Mouse (Mus musculus) midbrain, embryonic 16.5 days (tissue): ENCODE results near the gene Slc6a16. TPM values are rescaled to one million over a fixed set of nuclear protein-coding genes. Genes with fewer than 3 reads are reported as not detected.

Experiments used
- ATAC-seq: fragments of 200-750 bp; cut with Nextera tagmentation; 2 replicates; pipeline ENCODE4 v1.8.0; 2017; ENCODE audit warnings: moderate TSS enrichment
- H3K27ac ChIP-seq: fragments of 300-500 bp; sonication (generic); 2 replicates; pipeline ENCODE4 v1.5.1; 2014; ENCODE audit warnings: mild to moderate bottlenecking, low read length, mixed read lengths
- H3K27me3 ChIP-seq: fragments of 300-500 bp; sonication (generic); 2 replicates; pipeline ENCODE4 v1.6.1; 2014; ENCODE audit warnings: low read depth, low read length, mixed read lengths; ENCODE audit not compliant: control insufficient read depth, insufficient read depth
- H3K36me3 ChIP-seq: fragments of 300-500 bp; sonication (generic); 2 replicates; pipeline ENCODE4 v1.6.1; 2014; ENCODE audit warnings: mild to moderate bottlenecking, low read length, moderate library complexity, mixed read lengths; ENCODE audit not compliant: control insufficient read depth, insufficient read depth
- H3K4me1 ChIP-seq: fragments of 300-500 bp; sonication (generic); 2 replicates; pipeline ENCODE4 v1.6.1; 2014; ENCODE audit warnings: mild to moderate bottlenecking, low read length, mixed read lengths; ENCODE audit not compliant: control insufficient read depth, insufficient read depth
- H3K4me2 ChIP-seq: fragments of 300-500 bp; sonication (generic); 2 replicates; pipeline ENCODE4 v1.6.1; 2014; ENCODE audit warnings: mild to moderate bottlenecking, low read length, mixed read lengths
- H3K4me3 ChIP-seq: fragments of 300-500 bp; sonication (generic); 2 replicates; pipeline ENCODE4 v1.5.1; 2014; ENCODE audit warnings: low read depth, mild to moderate bottlenecking, low read length, moderate library complexity, mixed read lengths
- H3K9ac ChIP-seq: fragments of 300-500 bp; sonication (generic); 2 replicates; pipeline ENCODE4 v1.6.1; 2014; ENCODE audit warnings: low read depth, low read length, mixed read lengths
- H3K9me3 ChIP-seq: fragments of 300-500 bp; sonication (generic); replicated peaks from 2 replicates; pipeline ENCODE4 v1.6.1; 2014; ENCODE audit warnings: mild to moderate bottlenecking, low read length, mixed read lengths; ENCODE audit not compliant: control insufficient read depth, poor library complexity, severe bottlenecking
- WGBS: fragments of 180-500 bp; shearing (Covaris S2); extraction: QIAGEN DNeasy Blood & Tissue Kit; methylation state at CpG from one replicate; pipeline ENCODE4 v1.1.7; 2014; 5-methylcytosine and 5-hydroxymethylcytosine counted together
- polyA plus RNA-seq: library from polyadenylated mRNA; unstranded; fragments of >200 nt; fragmentation: Nextera tagmentation; extraction: Ambion mirVana; gene quantifications from 2 replicates; pipeline ENCODE4 v1.2.1, GENCODE M21; 2015

Slc6a16 gene
- polyA plus RNA-seq, 1 experiment from 2014 or later: 0.93 TPM

- no peaks in the 10 kb centered on the region for H3K4me1 ChIP-seq
- WGBS: 88% methylated on average over 8 of the region's 8 CpGs
- no peak overlapping the region for H3K4me3 ChIP-seq
- H3K27ac ChIP-seq: no peak overlapping the region
- ATAC-seq: no peak
- H3K36me3 ChIP-seq: no peaks in the 10 kb centered on the region
- H3K9me3 ChIP-seq: no peaks in the 10 kb centered on the region
- H3K9ac ChIP-seq: no peak overlapping the region
- no peaks in the 10 kb centered on the region for H3K27me3 ChIP-seq
- H3K4me2 ChIP-seq: no peak overlapping the region
Measured at GRCm38 (mm10) chr7:45259281-45259680, 18.4 kb downstream of the Slc6a16 start.

GRCm38 (mm10) chr7:45262266-45262665 lies 21.4 kb downstream of the Slc6a16 start:
- Histone ChIP-seq H3K27me3 (no peaks in the 10 kb centered on the region), H3K9ac (no peak overlapping the region), H3K4me2 (no peak overlapping the region), H3K4me3 (no peak overlapping the region), H3K9me3 (no peaks in the 10 kb centered on the region), H3K4me1 (no peaks in the 10 kb centered on the region), H3K27ac (no peak overlapping the region), H3K36me3 (no peaks in the 10 kb centered on the region)
- WGBS: 63% methylated on average over 7 of the region's 7 CpGs
- no peak for ATAC-seq

- Histone ChIP-seq H3K36me3 (no peaks in the 10 kb centered on the region), H3K27ac (no peak overlapping the region), H3K27me3 (no peaks in the 10 kb centered on the region), H3K4me1 (no peaks in the 10 kb centered on the region), H3K4me3 (no peak overlapping the region), H3K9me3 (no peaks in the 10 kb centered on the region), H3K9ac (no peak overlapping the region), H3K4me2 (no peak overlapping the region)
- no peak for ATAC-seq
- 80% methylated on average over 7 of the region's 7 CpGs for WGBS
Measured at GRCm38 (mm10) chr7:45263006-45263607, 22.2 kb downstream of the Slc6a16 start.

GRCm38 (mm10) chr7:45264348-45264747 lies 23.5 kb downstream of the Slc6a16 start:
- no peak overlapping the region for H3K4me2 ChIP-seq
- WGBS: 75% methylated on average over 3 of the region's 3 CpGs
- H3K4me3 ChIP-seq: no peak overlapping the region
- no peaks in the 10 kb centered on the region for H3K9me3 ChIP-seq
- no peak for ATAC-seq
- no peak overlapping the region for H3K27ac ChIP-seq
- H3K4me1 ChIP-seq: no peaks in the 10 kb centered on the region
- no peaks in the 10 kb centered on the region for H3K27me3 ChIP-seq
- no peak overlapping the region for H3K9ac ChIP-seq
- no peaks in the 10 kb centered on the region for H3K36me3 ChIP-seq

GRCm38 (mm10) chr7:45265518-45265917 lies 24.6 kb downstream of the Slc6a16 start:
- 91% methylated on average over 1 of the region's 1 CpGs for WGBS
- no peaks in the 10 kb centered on the region for H3K9me3 ChIP-seq
- no peaks in the 10 kb centered on the region for H3K27me3 ChIP-seq
- no peaks in the 10 kb centered on the region for H3K36me3 ChIP-seq
- H3K27ac ChIP-seq: no peak overlapping the region
- no peak overlapping the region for H3K9ac ChIP-seq
- ATAC-seq: no peak
- no peak overlapping the region for H3K4me2 ChIP-seq
- H3K4me3 ChIP-seq: no peak overlapping the region
- H3K4me1 ChIP-seq: no peaks in the 10 kb centered on the region

GRCm38 (mm10) chr7:45272786-45273412 lies 32.0 kb downstream of the Slc6a16 start:
- no peak for ATAC-seq
- H3K27ac ChIP-seq: no peak overlapping the region; the same call in 1 of the 2 replicates
- H3K9me3 ChIP-seq: no peaks in the 10 kb centered on the region
- no peaks in the 10 kb centered on the region for H3K36me3 ChIP-seq
- H3K4me3 ChIP-seq: no peak overlapping the region
- no peak overlapping the region for H3K4me2 ChIP-seq
- 57% methylated on average over 10 of the region's 10 CpGs for WGBS
- H3K9ac ChIP-seq: no peak overlapping the region
- peaks cover 2% of the 10 kb centered on the region; the same call in 1 of the 2 replicates for H3K4me1 ChIP-seq
- H3K27me3 ChIP-seq: no peaks in the 10 kb centered on the region; the same call in 1 of the 2 replicates

- no peak overlapping the region for H3K27ac ChIP-seq
- WGBS: 84% methylated on average over 8 of the region's 8 CpGs
- no peaks in the 10 kb centered on the region for H3K9me3 ChIP-seq
- no peaks in the 10 kb centered on the region for H3K36me3 ChIP-seq
- H3K9ac ChIP-seq: no peak overlapping the region
- H3K4me2 ChIP-seq: no peak overlapping the region
- no peaks in the 10 kb centered on the region; the same call in 1 of the 2 replicates for H3K27me3 ChIP-seq
- H3K4me1 ChIP-seq: peaks cover 2% of the 10 kb centered on the region; the same call in 1 of the 2 replicates
- H3K4me3 ChIP-seq: no peak overlapping the region
- ATAC-seq: no peak
Measured at GRCm38 (mm10) chr7:45273672-45274071, 32.8 kb downstream of the Slc6a16 start.

GRCm38 (mm10) chr7:45277136-45277760 lies 36.4 kb downstream of the Slc6a16 start, which contains the start of gene Slc6a21:
Gene Slc6a21 (plus strand): TSS chr7:45277513.
- Histone ChIP-seq H3K36me3 (no peaks in the 10 kb centered on the region), H3K9ac (no peak within 1 kb of the TSS), H3K4me1 (peaks cover 2% of the 10 kb centered on the region; the same call in 1 of the 2 replicates), H3K27me3 (no peaks in the 10 kb centered on the region; the same call in 1 of the 2 replicates), H3K4me2 (peak within 1 kb of the TSS; percentile 53), H3K27ac (no peak within 1 kb of the TSS), H3K4me3 (peak within 1 kb of the TSS; percentile 19; the same call in 1 of the 2 replicates), H3K9me3 (no peaks in the 10 kb centered on the region)
- no peak for ATAC-seq
- 7% methylated on average over 44 of the region's 44 CpGs for WGBS

GRCm38 (mm10) chr7:45286486-45286885 lies 45.6 kb downstream of the Slc6a16 start:
- Histone ChIP-seq H3K4me1 (no peaks in the 10 kb centered on the region), H3K4me2 (no peak overlapping the region), H3K9ac (no peak overlapping the region), H3K27me3 (no peaks in the 10 kb centered on the region), H3K4me3 (no peak overlapping the region), H3K36me3 (no peaks in the 10 kb centered on the region), H3K27ac (no peak overlapping the region), H3K9me3 (no peaks in the 10 kb centered on the region)
- no peak for ATAC-seq
- 91% methylated on average over 13 of the region's 13 CpGs for WGBS
